Mouse (Mus musculus): ENCODE measurements around the gene Ucn3.
"Not testable (repeated sequence)": the region's sequence is repeated elsewhere in the genome, so short reads cannot be mapped to it uniquely, and the experiment has no call there.

DNA sequence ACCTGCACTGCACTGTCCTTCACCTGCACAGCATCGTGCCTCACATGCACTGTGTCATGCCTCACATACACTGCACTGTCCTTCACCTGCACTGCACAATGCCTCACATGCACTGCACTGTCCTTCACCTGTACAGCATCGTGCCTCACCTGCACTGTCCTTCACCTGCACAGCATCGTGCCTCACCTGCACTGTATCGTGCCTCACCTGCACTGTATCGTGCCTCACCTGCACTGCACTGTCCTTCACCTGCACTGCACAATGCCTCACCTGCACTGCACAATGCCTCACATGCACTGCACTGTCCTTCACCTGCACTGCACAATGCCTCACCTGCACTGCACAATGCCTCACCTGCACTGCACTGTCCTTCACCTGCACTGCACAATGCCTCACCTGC is 46.9 kb downstream of the Ucn3 start:
- not testable (repeated sequence) for TF ChIP-seq CTCF (IDR thresholded peaks at IDR 0.05; ENCODE audit: low read depth, low read length); POLR2A (IDR thresholded peaks at IDR 0.05; ENCODE audit: borderline replicate concordance, low read depth, low read length)

Data from bone marrow macrophage, adult 2 months (primary cell).